Mouse (Mus musculus) MEL (cell line): Measurements from ENCODE around the gene Olfr770. TPM values are rescaled to one million over a fixed set of nuclear protein-coding genes. Genes with fewer than 3 reads are reported as not detected.

ENCODE experiments used
- DNase-seq: peaks from one replicate; pipeline ENCODE4 v3.0.0; 2011; ENCODE audit warnings: low read depth, low spot score
- H3K27ac ChIP-seq: 2 replicates; pipeline ENCODE4 v1.5.1; 2012; ENCODE audit warnings: low read depth, mild to moderate bottlenecking, control low read depth, low read length, moderate library complexity; ENCODE audit not compliant: control insufficient read depth
- H3K27me3 ChIP-seq, 2 experiments: fragments of 150-350 bp in 1 of 2; sonication (generic) in 1 of 2; 2 replicates each; pipeline ENCODE4 v1.6.1; 2012; ENCODE audit warnings: low read length in 2 of 2, mild to moderate bottlenecking in 2 of 2, improper control_type of control experiment in 1 of 2, moderate library complexity in 1 of 2; ENCODE audit not compliant: insufficient read depth in 2 of 2, control insufficient read depth in 1 of 2
- H3K36me3 ChIP-seq, 2 experiments: 2 replicates each; pipeline ENCODE4 v1.6.1; 2012 to 2014; ENCODE audit warnings: low read length in 2 of 2, improper control_type of control experiment in 1 of 2, inconsistent platforms in 1 of 2, mild to moderate bottlenecking in 1 of 2; ENCODE audit not compliant: insufficient read depth in 2 of 2, control insufficient read depth in 1 of 2
- H3K4me1 ChIP-seq, 2 experiments: fragments of 150-350 bp in 1 of 2; sonication (generic) in 1 of 2; 2 replicates each; pipeline ENCODE4 v1.6.1; 2012; ENCODE audit warnings: low read length in 2 of 2, improper control_type of control experiment in 1 of 2, mild to moderate bottlenecking in 1 of 2; ENCODE audit not compliant: insufficient read depth in 2 of 2, control insufficient read depth in 1 of 2
- H3K4me3 ChIP-seq, 2 experiments: fragments of 150-350 bp in 1 of 2; sonication (generic) in 1 of 2; 2 replicates each; pipeline ENCODE4 v1.5.1; 2012; ENCODE audit warnings: low read depth in 2 of 2, low read length in 2 of 2, mild to moderate bottlenecking in 2 of 2, moderate library complexity in 2 of 2, control low read depth in 1 of 2, improper control_type of control experiment in 1 of 2; ENCODE audit not compliant: control insufficient read depth in 1 of 2, insufficient read depth in 1 of 2
- H3K79me2 ChIP-seq: 2 replicates; pipeline ENCODE4 v1.6.1; 2012; ENCODE audit warnings: mild to moderate bottlenecking, low read length, moderate library complexity; ENCODE audit not compliant: control insufficient read depth, poor library complexity, insufficient read depth
- H3K9ac ChIP-seq: 2 replicates; pipeline ENCODE4 v1.6.1; 2012; ENCODE audit warnings: low read depth, mild to moderate bottlenecking, control low read depth, low read length, moderate library complexity; ENCODE audit not compliant: control insufficient read depth, poor library complexity, severe bottlenecking
- H3K9me3 ChIP-seq: fragments of 150-350 bp; sonication (generic); replicated peaks from 2 replicates; pipeline ENCODE4 v1.6.1; 2012; ENCODE audit warnings: mild to moderate bottlenecking, low read length, improper control_type of control experiment, moderate library complexity; ENCODE audit not compliant: insufficient read depth
- CHD2 ChIP-seq: IDR thresholded peaks from 2 replicates; pipeline ENCODE4 v1.6.1; 2011; ENCODE audit warnings: low read length, improper control_type of control experiment
- ELF1 ChIP-seq: IDR thresholded peaks from 2 replicates; pipeline ENCODE4 v1.6.1; 2014; ENCODE audit warnings: low read depth, mild to moderate bottlenecking, inconsistent platforms, low read length, improper control_type of control experiment, moderate library complexity
- EP300 ChIP-seq, 2 experiments: IDR thresholded peaks; 2 replicates each; pipeline ENCODE4 v1.6.1; 2011; ENCODE audit warnings: improper control_type of control experiment in 2 of 2, low read length in 2 of 2, low read depth in 1 of 2, mild to moderate bottlenecking in 1 of 2
- ETS1 ChIP-seq: IDR thresholded peaks from 2 replicates; pipeline ENCODE4 v1.6.1; 2012; ENCODE audit warnings: low read depth, mild to moderate bottlenecking, inconsistent platforms, low read length, improper control_type of control experiment, moderate library complexity
- MAFK ChIP-seq: IDR thresholded peaks from 2 replicates; pipeline ENCODE4 v1.6.1; 2011; ENCODE audit warnings: low read depth, mild to moderate bottlenecking, low read length, improper control_type of control experiment, borderline replicate concordance
- MYC ChIP-seq: IDR thresholded peaks from 2 replicates; pipeline ENCODE4 v1.6.1; 2011; ENCODE audit warnings: low read depth, mild to moderate bottlenecking, low read length, improper control_type of control experiment, moderate library complexity
- NELFE ChIP-seq: IDR thresholded peaks from 2 replicates; pipeline ENCODE4 v1.6.1; 2011; ENCODE audit warnings: low read depth, low read length, improper control_type of control experiment
- NRF1 ChIP-seq: IDR thresholded peaks from 2 replicates; pipeline ENCODE4 v1.6.1; 2014; ENCODE audit warnings: low read depth, mild to moderate bottlenecking, inconsistent platforms, low read length, improper control_type of control experiment, moderate library complexity; ENCODE audit not compliant: poor library complexity, insufficient read depth, severe bottlenecking
- POLR2A ChIP-seq, 2 experiments: IDR thresholded peaks; 2 replicates each; pipeline ENCODE4 v1.6.1; 2011 to 2012; ENCODE audit warnings: low read length in 2 of 2, mild to moderate bottlenecking in 2 of 2, control low read depth in 1 of 2, improper control_type of control experiment in 1 of 2, low read depth in 1 of 2, moderate library complexity in 1 of 2; ENCODE audit not compliant: control insufficient read depth in 1 of 2, insufficient read depth in 1 of 2, poor library complexity in 1 of 2
- POLR2AphosphoS2 ChIP-seq: IDR thresholded peaks from 2 replicates; pipeline ENCODE4 v1.6.1; 2011; ENCODE audit warnings: low read length, improper control_type of control experiment
- RAD21 ChIP-seq: IDR thresholded peaks from 2 replicates; pipeline ENCODE4 v1.6.1; 2011; ENCODE audit warnings: mild to moderate bottlenecking, low read depth, low read length, improper control_type of control experiment
- SMC3 ChIP-seq: IDR thresholded peaks from 2 replicates; pipeline ENCODE4 v1.6.1; 2011; ENCODE audit warnings: low read depth, low read length, improper control_type of control experiment
- UBTF ChIP-seq: IDR thresholded peaks from 2 replicates; pipeline ENCODE4 v1.6.1; 2012; ENCODE audit warnings: low read depth, mild to moderate bottlenecking, inconsistent platforms, low read length, improper control_type of control experiment, moderate library complexity, borderline replicate concordance; ENCODE audit not compliant: insufficient read depth
- USF1 ChIP-seq: IDR thresholded peaks from 2 replicates; pipeline ENCODE4 v1.6.1; 2014; ENCODE audit warnings: low read depth, mild to moderate bottlenecking, inconsistent platforms, low read length, improper control_type of control experiment, moderate library complexity
- USF2 ChIP-seq, 2 experiments: IDR thresholded peaks; 2 replicates each; pipeline ENCODE4 v1.6.1; 2011 to 2012; ENCODE audit warnings: improper control_type of control experiment in 2 of 2, low read length in 2 of 2, borderline replicate concordance in 1 of 2, inconsistent platforms in 1 of 2, low read depth in 1 of 2, mild to moderate bottlenecking in 1 of 2; ENCODE audit not compliant: insufficient read depth in 1 of 2
- ZC3H11A ChIP-seq: IDR thresholded peaks from 2 replicates; pipeline ENCODE4 v1.6.1; 2012; ENCODE audit warnings: low read depth, mild to moderate bottlenecking, inconsistent platforms, low read length, improper control_type of control experiment
- ZKSCAN1 ChIP-seq: IDR thresholded peaks from 2 replicates; pipeline ENCODE4 v1.6.1; 2012; ENCODE audit warnings: low read depth, mild to moderate bottlenecking, inconsistent platforms, low read length, improper control_type of control experiment, moderate library complexity
- ZMIZ1 ChIP-seq: IDR thresholded peaks from 2 replicates; pipeline ENCODE4 v1.6.1; 2012; ENCODE audit warnings: low read depth, mild to moderate bottlenecking, inconsistent platforms, low read length, improper control_type of control experiment, moderate library complexity
- polyA plus RNA-seq, 2 experiments: library from polyadenylated mRNA; stranded (reverse) in 1 of 2; unstranded in 1 of 2; fragments of >175 nt in 1 of 2; fragments of >200 nt in 1 of 2; gene quantifications; 2 replicates each; pipeline versions ENCODE4 v1.2.1 to v1.2.4; 2012; ENCODE audit warnings: low replicate concordance in 2 of 2, low read depth in 1 of 2; ENCODE audit not compliant: insufficient read length in 2 of 2, insufficient read depth in 1 of 2, missing spikeins in 1 of 2
- total RNA-seq: library from RNA; depleted of rRNA; stranded (reverse); fragments of 300-350 nt; gene quantifications from 2 replicates; pipeline ENCODE4 v1.2.3, GENCODE M21; 2012

Olfr770 gene
- total and polyA plus RNA-seq, 3 experiments: not detected

- Histone ChIP-seq H3K9me3 (no peaks in the 10 kb centered on the region), H3K27ac (no peak within 1 kb of the TSS), H3K36me3 (no peaks in the 10 kb centered on the region), H3K9ac (no peak within 1 kb of the TSS), H3K27me3 (no peaks in the 10 kb centered on the region), H3K4me3 (no peak within 1 kb of the TSS), H3K4me1 (no peaks in the 10 kb centered on the region), H3K79me2 (no peaks in the 10 kb centered on the region)
- DNase-seq: no peak
- TF ChIP-seq ZKSCAN1 (no peak), NRF1 (no peak), POLR2AphosphoS2 (no peak), MYC (no peak), ZC3H11A (no peak), NELFE (no peak), USF1 (no peak), UBTF (no peak), MAFK (no peak)
Observed at GRCm38 (mm10) chr10:129117761-129118160, 21.0 kb downstream of the Olfr770 start, which contains the start of gene Olfr769. Gene Olfr769, minus strand, starts transcription at chr10:129117861.

GRCm38 (mm10) chr10:129115146-129115545 lies 23.7 kb downstream of the Olfr770 start:
- Histone ChIP-seq H3K9me3 (no peaks in the 10 kb centered on the region; the same call in 1 of the 2 replicates), H3K36me3 (no peaks in the 10 kb centered on the region), H3K27ac (no peak overlapping the region), H3K4me3 (no peak overlapping the region), H3K9ac (no peak overlapping the region), H3K79me2 (no peaks in the 10 kb centered on the region), H3K27me3 (no peaks in the 10 kb centered on the region), H3K4me1 (no peaks in the 10 kb centered on the region)
- DNase-seq: peak; percentile 25
- TF ChIP-seq ETS1 (no peak), ZC3H11A (no peak), CHD2 (no peak), POLR2A (IDR thresholded peaks at IDR 0.05; ENCODE audit: control insufficient read depth in 1 of 2, insufficient read depth in 1 of 2, low read depth in 1 of 2, low read length in 2 of 2, poor library complexity in 1 of 2) (no peak), RAD21 (no peak), NRF1 (no peak), SMC3 (no peak), POLR2AphosphoS2 (no peak), ZMIZ1 (no peak), EP300 (IDR thresholded peaks at IDR 0.05; ENCODE audit: low read depth in 1 of 2, low read length in 2 of 2) (no peak), ELF1 (no peak), USF2 (IDR thresholded peaks at IDR 0.05; ENCODE audit: borderline replicate concordance in 1 of 2, insufficient read depth in 1 of 2, low read depth in 1 of 2, low read length in 2 of 2) (no peak)
